Mouse (Mus musculus) heart, postnatal 0 days (tissue): Measurements from ENCODE around the gene Zfp512b.

Source experiments
- CTCF ChIP-seq: IDR thresholded peaks from 2 replicates; pipeline ENCODE4 v1.5.1; 2016; ENCODE audit warnings: antibody characterized with exemption, control low read depth, low read depth
- EP300 ChIP-seq: IDR thresholded peaks from 2 replicates; pipeline ENCODE4 v1.6.1; 2016; ENCODE audit warnings: antibody characterized with exemption, low read depth

DNA sequence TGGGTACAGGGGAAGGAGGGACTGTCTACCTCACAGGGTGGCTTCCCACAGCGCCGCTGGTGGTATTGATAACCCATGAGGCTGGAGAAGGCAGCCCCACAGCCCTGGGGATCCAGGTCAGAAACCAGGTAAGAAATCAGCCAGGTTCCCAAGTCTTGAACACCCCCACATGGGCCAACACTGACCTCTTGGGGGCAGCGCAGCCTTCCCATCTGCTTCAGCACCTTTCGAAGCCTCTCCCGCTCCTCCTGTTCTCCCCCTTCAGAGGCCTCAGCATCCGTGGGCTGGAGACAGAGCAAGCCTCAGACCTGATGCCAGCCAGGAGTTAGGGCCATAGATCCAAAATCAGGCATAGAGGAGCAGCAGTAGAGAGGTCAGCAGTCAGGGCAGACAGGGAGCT lies 4.8 kb downstream of the Zfp512b start:
- no peak for TF ChIP-seq EP300
- TF ChIP-seq CTCF = no peak
